Mouse (Mus musculus) bone marrow, adult 2 months (tissue): ENCODE results near the gene Tfcp2l1.

Experiments used
- CTCF ChIP-seq: fragments of 200-500 bp; IDR thresholded peaks from 2 replicates; pipeline ENCODE4 v1.5.1; 2011; ENCODE audit warnings: low read length, control low read depth; ENCODE audit not compliant: control insufficient read depth, insufficient read depth
- POLR2A ChIP-seq: fragments of 200-500 bp; IDR thresholded peaks from 2 replicates; pipeline ENCODE4 v1.6.1; 2011; ENCODE audit warnings: low read depth, mild to moderate bottlenecking, control low read depth, low read length, borderline replicate concordance; ENCODE audit not compliant: control insufficient read depth

DNA sequence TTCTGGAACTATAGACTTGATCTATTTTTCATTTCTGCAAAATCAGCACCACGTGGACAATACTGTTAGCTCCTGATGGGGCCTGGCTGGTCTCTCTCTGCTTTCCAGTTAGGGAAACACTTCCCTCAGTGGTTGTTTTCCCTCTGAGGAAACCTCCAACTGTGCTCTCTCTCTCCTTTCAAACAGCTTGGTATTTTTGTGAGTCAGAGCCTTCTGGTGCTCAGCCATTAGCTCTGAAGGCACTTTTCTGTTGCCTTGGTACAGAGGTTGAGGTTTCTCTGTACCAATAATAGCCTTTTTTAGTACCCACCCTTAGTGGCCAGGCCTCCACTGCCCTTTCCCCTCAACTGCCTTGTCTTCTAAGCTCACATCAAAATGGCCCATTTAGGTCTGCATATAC, 88.5 kb downstream of the Tfcp2l1 start:
- no peak for TF ChIP-seq CTCF
- no peak for TF ChIP-seq POLR2A
